Mouse (Mus musculus) T-cell, adult 2 months (primary cell): ENCODE results near the gene Scamp4.
A peak's percentile ranks its signal among the peaks of the same experiment; 100 is the strongest.
"Not testable (repeated sequence)": the region's sequence is repeated elsewhere in the genome, so short reads cannot be mapped to it uniquely, and the experiment has no call there.

Experiments used
- DNase-seq: peaks from one replicate; pipeline ENCODE4 v3.0.0; 2022; ENCODE audit warnings: low spot score

Gene Scamp4

GRCm38 (mm10) chr10:80610116-80610785, 7.6 kb downstream of the Scamp4 start:
- DNase-seq: no peak

- peak; percentile 69 for DNase-seq
Measured at GRCm38 (mm10) chr10:80611024-80611423, 8.4 kb downstream of the Scamp4 start.

GRCm38 (mm10) chr10:80611905-80612304, 9.2 kb downstream of the Scamp4 start:
- DNase-seq: no peak

- DNase-seq: no peak
Measured at GRCm38 (mm10) chr10:80613821-80614220, 11.1 kb downstream of the Scamp4 start.

- no peak for DNase-seq
Measured at GRCm38 (mm10) chr10:80614351-80614750, 11.7 kb downstream of the Scamp4 start.

- DNase-seq: peak; percentile 86
Measured at GRCm38 (mm10) chr10:80618181-80618580, 15.5 kb downstream of the Scamp4 start.

- DNase-seq: no peak
Measured at GRCm38 (mm10) chr10:80619465-80620244, 17.0 kb downstream of the Scamp4 start.

- no peak for DNase-seq
Measured at GRCm38 (mm10) chr10:80620365-80620764, 17.7 kb downstream of the Scamp4 start.

GRCm38 (mm10) chr10:80620796-80621689, 18.4 kb downstream of the Scamp4 start:
- no peak for DNase-seq

- no peak for DNase-seq
Measured at GRCm38 (mm10) chr10:80621690-80621939, 18.9 kb downstream of the Scamp4 start.

GRCm38 (mm10) chr10:80621940-80622660, 19.4 kb downstream of the Scamp4 start:
- peak; percentile 99 for DNase-seq

- DNase-seq: peak; percentile 76
Measured at GRCm38 (mm10) chr10:80622661-80623456, 20.2 kb downstream of the Scamp4 start, which contains the start of gene Csnk1g2. Csnk1g2 (plus strand) TSS chr10:80622838.

- DNase-seq: peak; percentile 76
Measured at GRCm38 (mm10) chr10:80623457-80624191, 21.0 kb downstream of the Scamp4 start.

GRCm38 (mm10) chr10:80625764-80626163, 23.1 kb downstream of the Scamp4 start:
- DNase-seq: no peak

- no peak for DNase-seq
Measured at GRCm38 (mm10) chr10:80627685-80628084, 25.0 kb downstream of the Scamp4 start.

GRCm38 (mm10) chr10:80628925-80629324, 26.3 kb downstream of the Scamp4 start:
- peak; percentile 56 for DNase-seq

GRCm38 (mm10) chr10:80635345-80635744, 32.7 kb downstream of the Scamp4 start:
- no peak for DNase-seq

- no peak for DNase-seq
Measured at GRCm38 (mm10) chr10:80646936-80647335, 44.3 kb downstream of the Scamp4 start.

- DNase-seq: not testable (repeated sequence)
Measured at GRCm38 (mm10) chr10:80649910-80650309, 47.2 kb downstream of the Scamp4 start.

GRCm38 (mm10) chr10:80650392-80650791, 47.7 kb downstream of the Scamp4 start:
- DNase-seq: no peak
